ENCODE assay signal across 21 mouse cellular contexts in the genomic region with DNA sequence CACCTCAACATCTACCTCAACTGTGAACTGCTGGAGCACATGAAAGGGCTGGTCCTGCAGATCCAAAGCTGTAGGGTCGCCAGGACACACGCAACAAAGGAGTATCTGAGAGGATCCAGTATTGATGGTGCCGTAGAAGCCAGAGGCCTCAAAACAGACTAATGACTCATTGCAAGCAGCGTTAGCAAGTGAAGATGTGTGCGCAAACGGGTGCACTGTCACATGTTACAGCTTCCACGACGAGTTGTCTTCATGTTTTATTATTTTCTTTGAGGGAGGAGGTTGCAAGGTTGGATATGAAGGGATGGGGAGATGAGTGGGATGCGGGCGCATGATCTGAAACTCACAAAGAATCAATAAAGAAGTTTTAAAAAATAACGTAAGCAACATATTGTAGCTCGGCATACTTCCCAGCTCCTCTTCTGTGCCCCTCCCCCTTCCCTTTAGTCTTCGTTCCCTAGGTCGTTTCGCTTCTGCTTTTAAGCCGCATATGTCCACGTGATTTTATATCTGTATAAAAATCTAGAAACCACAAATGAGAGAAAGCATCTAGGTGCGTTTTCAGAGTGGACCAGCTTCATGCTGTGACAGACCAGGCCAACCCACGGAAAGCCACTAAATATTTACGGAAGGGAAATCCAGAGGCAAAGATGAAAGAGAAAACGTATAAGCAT. TPM values are rescaled to one million over a fixed set of nuclear protein-coding genes. Genes with fewer than 3 reads are reported as not detected.
DNase-seq lines count a peak whose midpoint lies in the region; ATAC-seq and TF ChIP-seq lines count a peak whose summit lies in the region.
"Had no signal": no experiment of that assay in that cellular context is flagged by ENCODE, and none has a peak within 500 bp of the region (broad histone marks: within the 10 kb centered on the region; RNA-seq: fewer than 3 reads in every experiment).

No protein-coding gene starts in this region.

- H3K36me3 ChIP-seq in spleen, adult 2 months (ENCODE audit: control insufficient read depth, insufficient read depth, low read length): no peaks in the 10 kb centered on the region
- no peaks in the 10 kb centered on the region for H3K36me3 ChIP-seq in CH12.LX (replicated peaks in 1 of 2; ENCODE audit: control insufficient read depth in 1 of 2, insufficient read depth in 1 of 2, low read length in 1 of 2)
- H3K36me3 ChIP-seq: embryonic facial prominence, embryonic 15.5 days; kidney, embryonic 15.5 days; limb, embryonic 10.5 days; liver, embryonic 13.5 days; neural tube, embryonic 13.5 days had no signal

- peak overlapping the region; percentile 47 for H3K4me2 ChIP-seq in CH12.LX (ENCODE audit: insufficient read depth, low read depth, poor library complexity, severe bottlenecking)
- H3K4me2 ChIP-seq: embryonic facial prominence, embryonic 15.5 days; kidney, embryonic 15.5 days; liver, embryonic 13.5 days; neural tube, embryonic 13.5 days had no signal

- peak; percentile 79 for TF ChIP-seq EP300 in CH12.LX (IDR thresholded peaks at IDR 0.05; ENCODE audit: low read length)

- H3K9me3 ChIP-seq in CH12.LX (replicated peaks; ENCODE audit: low read length): no peaks in the 10 kb centered on the region
- H3K9me3 ChIP-seq: embryonic facial prominence, embryonic 15.5 days; kidney, embryonic 15.5 days; limb, embryonic 10.5 days; liver, embryonic 13.5 days; neural tube, embryonic 13.5 days had no signal

- no peak overlapping the region for H3K27ac ChIP-seq in spleen, adult 2 months (ENCODE audit: insufficient read depth, low read length)
- H3K27ac ChIP-seq in CH12.LX (ENCODE audit: insufficient read depth, low read depth): no peak overlapping the region
- H3K27ac ChIP-seq: embryonic facial prominence, embryonic 15.5 days; heart, adult 2 months; kidney, embryonic 15.5 days; limb, embryonic 10.5 days; liver, embryonic 13.5 days; neural tube, embryonic 13.5 days; stomach, postnatal 0 days had no signal

- no peaks in the 10 kb centered on the region for H3K27me3 ChIP-seq in spleen, adult 2 months (ENCODE audit: control insufficient read depth, insufficient read depth, low read length)
- H3K27me3 ChIP-seq in CH12.LX (replicated peaks): no peaks in the 10 kb centered on the region
- H3K27me3 ChIP-seq: embryonic facial prominence, embryonic 15.5 days; kidney, embryonic 15.5 days; liver, embryonic 13.5 days; neural tube, embryonic 13.5 days; Patski had no signal

- dilution Hi-C loops in CH12.LX (cut with MboI; ENCODE audit: extremely low pct_ligation_motif_present, extremely low pct_unique_long_range_greater_than_20kb, low sequenced_read_pairs): no loop called here

- ATAC-seq in inflammation-experienced regulatory T-cells, adult 6 months: peak; percentile 38
- ATAC-seq in neutrophil, adult 5-6 weeks (ENCODE audit: extremely low read depth, insufficient number of reproducible peaks, low FRiP score, poor library complexity, severe bottlenecking): peak; percentile 71; the same call in 1 of the 2 replicates
- ATAC-seq: hindbrain, embryonic 16.5 days; Patski had no signal

- H3K79me2 ChIP-seq in CH12.LX (replicated peaks; ENCODE audit: control insufficient read depth, extremely low read depth, insufficient read depth, poor library complexity, severe bottlenecking): no peaks in the 10 kb centered on the region

- no peak for TF ChIP-seq POLR2A in spleen, adult 2 months (IDR thresholded peaks at IDR 0.05; ENCODE audit: low read depth, low read length)
- TF ChIP-seq POLR2A in CH12.LX (IDR thresholded peaks at IDR 0.05; ENCODE audit: low read depth, low read length): no peak

- WGBS in spleen, adult 2 months: 21% methylated on average over 21 of the region's 21 CpGs

- peaks cover 5% of the 10 kb centered on the region; the same call in 1 of the 2 replicates for H3K4me1 ChIP-seq in spleen, adult 2 months (ENCODE audit: control insufficient read depth, insufficient read depth, insufficient read length)
- peaks cover 29 to 36% of the 10 kb centered on the region in 2 experiments for H3K4me1 ChIP-seq in CH12.LX (ENCODE audit: control insufficient read depth in 1 of 2, insufficient read depth in 2 of 2)
- H3K4me1 ChIP-seq: embryonic facial prominence, embryonic 15.5 days; liver, embryonic 13.5 days had no signal

- H3K4me3 ChIP-seq in spleen, adult 2 months (ENCODE audit: extremely low read depth, insufficient read depth, insufficient read length): peak overlapping the region; percentile 29; the same call in 1 of the 2 replicates
- H3K4me3 ChIP-seq in CH12.LX (replicated peaks in 1 of 3; ENCODE audit: low read depth in 2 of 3, low read length in 2 of 3, poor library complexity in 1 of 3): peak overlapping the region in 1 of 3 experiments; percentile 40
- H3K4me3 ChIP-seq: embryonic facial prominence, embryonic 15.5 days; heart, adult 2 months; kidney, embryonic 15.5 days; limb, embryonic 10.5 days; liver, embryonic 13.5 days; neural tube, embryonic 13.5 days had no signal

- TF ChIP-seq RAD21 in CH12.LX (IDR thresholded peaks at IDR 0.05; ENCODE audit: low read depth, low read length): no peak

- in situ Hi-C loops in CH12.LX (cut with MboI; ENCODE audit: low pct_ligation_motif_present, low pct_unique_long_range_greater_than_20kb, low sequenced_read_pairs): no loop called here

- peak overlapping the region; percentile 43 for H3K9ac ChIP-seq in CH12.LX (ENCODE audit: insufficient read depth, low read depth)
- H3K9ac ChIP-seq: embryonic facial prominence, embryonic 15.5 days; kidney, embryonic 15.5 days; liver, embryonic 13.5 days; neural tube, embryonic 13.5 days had no signal

- peak in 1 of 2 experiments; percentile 40 for DNase-seq in spleen, adult 2 months (ENCODE audit: low read depth in 1 of 2, low spot score in 2 of 2)
- DNase-seq in spleen, postnatal 4 days (ENCODE audit: low spot score in 2 of 2): no peak
- DNase-seq in CH12.LX (ENCODE audit: extremely low read depth): peak; percentile 46
- no peak for DNase-seq in frontal cortex, postnatal 14 days (ENCODE audit: low spot score in 2 of 2)
- DNase-seq in cerebellum, adult 8-10 months: no peak
- DNase-seq in frontal cortex, postnatal 36 days (ENCODE audit: low spot score in 2 of 2): no peak
- DNase-seq: cerebellum, adult 18-20 months; heart, adult 2 months; heart, postnatal 14 days; liver, embryonic 13.5 days; lung, postnatal 10 days; midbrain, embryonic 14.5 days had no signal

- no peak for TF ChIP-seq CTCF in spleen, adult 2 months (IDR thresholded peaks at IDR 0.05; ENCODE audit: extremely low read depth, insufficient read depth, insufficient read length, insufficient replicate concordance)
- TF ChIP-seq CTCF in CH12.LX (conservative IDR thresholded peaks at IDR 0.05 in 1 of 2, IDR thresholded peaks at IDR 0.05 in 1 of 2; ENCODE audit: low read depth in 2 of 2, low read length in 2 of 2): no peak

TF ChIP-seq in CH12.LX, 34 proteins besides CTCF, POLR2A, EP300 and RAD21:
- TF ChIP-seq E2F4 (IDR thresholded peaks at IDR 0.05; ENCODE audit: insufficient replicate concordance, low read depth, low read length) (no peak), BHLHE40 (IDR thresholded peaks at IDR 0.05; ENCODE audit: low read depth, low read length) (peak; percentile 85), USF1 (IDR thresholded peaks at IDR 0.05; ENCODE audit: low read depth, low read length) (peak; percentile 66), MAX (IDR thresholded peaks at IDR 0.05; ENCODE audit: low read length) (peak; percentile 62), CHD2 (IDR thresholded peaks at IDR 0.05; ENCODE audit: low read length) (peak; percentile 81), USF2 (conservative IDR thresholded peaks at IDR 0.05; ENCODE audit: low read depth, low read length) (peak; percentile 32; the same call in 1 of the 2 replicates), MXI1 (IDR thresholded peaks at IDR 0.05; ENCODE audit: low read depth, low read length) (no peak), MYC (IDR thresholded peaks at IDR 0.05; ENCODE audit: low read depth, low read length) (peak; percentile 83), IRF4 (IDR thresholded peaks at IDR 0.05; ENCODE audit: low read depth, low read length) (peak; percentile 91)

RNA-seq across cellular contexts. Expression of a gene that starts 22.0 kb away (rescaled TPM):
- 0.69 and 1.1 TPM in 2 replicates for polyA plus RNA-seq in spleen, adult 2 months (2012; rRNA removed)
- total RNA-seq in CH12.LX (2012; rRNA removed) (0.04 TPM in 1 of 2 replicates, not detected in the other), CH12.LX (2014; rRNA removed) (not detected in 2 replicates)
- polyA plus RNA-seq in CH12.LX (2012; ENCODE audit: insufficient read length, low read depth): 0.06 and 0.08 TPM in 2 replicates
- under 1 TPM in 2 of 3 experiments, not detected in 1; 0.17 to 0.49 TPM for polyA plus RNA-seq in inflammation-experienced regulatory T-cells, adult 6 months (2017; shearing (Covaris generic))
- total RNA-seq in neutrophil, adult 5-6 weeks (2017): 3.1 and 3.8 TPM in 2 replicates
